Mouse (Mus musculus): Measurements from ENCODE around the gene Platr17.

DNA sequence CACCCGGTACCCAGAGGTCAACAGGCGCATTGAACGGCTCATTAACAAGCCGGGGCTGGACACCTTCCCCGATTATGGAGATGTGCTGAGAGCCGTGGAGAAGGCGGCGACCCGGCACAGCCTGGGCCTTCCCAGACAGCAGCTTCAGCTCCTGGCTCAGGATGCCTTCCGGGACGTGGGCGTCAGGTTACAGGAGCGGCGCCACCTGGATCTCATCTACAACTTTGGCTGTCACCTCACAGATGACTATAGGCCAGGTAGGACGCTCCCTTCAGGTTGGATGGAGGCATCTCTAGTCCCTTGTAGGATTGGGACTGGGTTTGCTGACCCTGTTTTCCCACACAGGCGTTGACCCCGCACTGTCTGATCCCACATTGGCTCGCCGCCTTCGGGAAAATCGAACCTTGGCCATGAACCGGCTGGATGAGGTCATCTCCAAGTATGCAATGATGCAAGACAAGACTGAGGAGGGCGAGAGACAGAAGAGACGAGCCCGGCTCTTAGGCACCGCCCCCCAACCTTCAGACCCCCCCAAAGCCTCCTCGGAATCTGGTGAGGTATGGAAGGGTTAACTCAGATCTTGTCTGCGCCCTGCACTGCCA is 7.0 kb downstream of the Platr17 start:
- TF ChIP-seq CTCF (IDR thresholded peaks at IDR 0.05) (no peak), EP300 (IDR thresholded peaks at IDR 0.05) (no peak)
